Mouse (Mus musculus) olfactory bulb, adult 2 months (tissue): Measurements from ENCODE around the gene Cd44. TPM values are rescaled to one million over a fixed set of nuclear protein-coding genes. Genes with fewer than 3 reads are reported as not detected.

Experiments used
- H3K27ac ChIP-seq: fragments of 200-500 bp; 2 replicates; pipeline ENCODE4 v1.5.1; 2012; ENCODE audit warnings: low read depth, low read length; ENCODE audit not compliant: insufficient read depth
- H3K4me1 ChIP-seq: fragments of 200-500 bp; 2 replicates; pipeline ENCODE4 v1.6.1; 2012; ENCODE audit warnings: low read length; ENCODE audit not compliant: control insufficient read depth, insufficient read depth
- H3K4me3 ChIP-seq: fragments of 200-500 bp; 2 replicates; pipeline ENCODE4 v1.5.1; 2012; ENCODE audit warnings: mild to moderate bottlenecking, low read depth, low read length, moderate library complexity; ENCODE audit not compliant: insufficient read depth
- CTCF ChIP-seq: fragments of 200-500 bp; IDR thresholded peaks from 2 replicates; pipeline ENCODE4 v1.5.1; 2012; ENCODE audit warnings: low read depth, mild to moderate bottlenecking, low read length, moderate library complexity; ENCODE audit not compliant: insufficient read depth
- POLR2A ChIP-seq: fragments of 200-500 bp; IDR thresholded peaks from 2 replicates; pipeline ENCODE4 v1.6.1; 2012; ENCODE audit warnings: mild to moderate bottlenecking, low read depth, low read length, moderate library complexity; ENCODE audit not compliant: insufficient read depth
- WGBS: fragments of 180-500 bp; shearing (Covaris S2); methylation state at CpG from one replicate; pipeline ENCODE4 v1.1.7; 2018; 5-methylcytosine and 5-hydroxymethylcytosine counted together
- polyA plus RNA-seq: library from polyadenylated mRNA; stranded (reverse); fragments of >200 nt; gene quantifications from 2 replicates; pipeline ENCODE4 v1.2.4, GENCODE M21; 2012; ENCODE audit warnings: low replicate concordance; ENCODE audit not compliant: missing spikeins, insufficient read depth, insufficient read length

The Cd44 gene
- polyA plus RNA-seq, 1 experiment: not detected

DNA sequence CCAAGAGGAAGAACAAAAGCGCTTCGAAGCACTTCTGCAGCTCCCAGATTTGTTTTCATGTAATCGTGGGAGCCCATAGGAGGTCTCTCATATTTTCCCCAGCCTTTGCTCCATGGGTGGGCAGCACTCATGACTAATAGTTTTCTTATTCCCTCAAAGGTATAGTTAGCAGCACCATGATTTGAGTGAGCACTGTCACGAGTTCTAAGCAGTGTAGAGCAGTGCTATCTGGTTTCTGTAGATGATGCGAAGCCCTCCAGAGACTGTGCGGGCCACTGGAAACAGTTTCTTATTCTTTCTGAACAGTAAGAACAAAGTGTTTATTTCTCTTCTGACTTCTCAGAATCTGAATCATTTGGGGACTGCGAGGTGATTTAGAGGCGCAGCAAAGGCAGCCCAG, 80.7 kb downstream of the Cd44 start:
- H3K4me1 ChIP-seq: peaks cover 3% of the 10 kb centered on the region
- no peak overlapping the region for H3K4me3 ChIP-seq
- 83% methylated on average over 8 of the region's 8 CpGs for WGBS
- TF ChIP-seq POLR2A: no peak
- no peak for TF ChIP-seq CTCF
- no peak overlapping the region for H3K27ac ChIP-seq

DNA sequence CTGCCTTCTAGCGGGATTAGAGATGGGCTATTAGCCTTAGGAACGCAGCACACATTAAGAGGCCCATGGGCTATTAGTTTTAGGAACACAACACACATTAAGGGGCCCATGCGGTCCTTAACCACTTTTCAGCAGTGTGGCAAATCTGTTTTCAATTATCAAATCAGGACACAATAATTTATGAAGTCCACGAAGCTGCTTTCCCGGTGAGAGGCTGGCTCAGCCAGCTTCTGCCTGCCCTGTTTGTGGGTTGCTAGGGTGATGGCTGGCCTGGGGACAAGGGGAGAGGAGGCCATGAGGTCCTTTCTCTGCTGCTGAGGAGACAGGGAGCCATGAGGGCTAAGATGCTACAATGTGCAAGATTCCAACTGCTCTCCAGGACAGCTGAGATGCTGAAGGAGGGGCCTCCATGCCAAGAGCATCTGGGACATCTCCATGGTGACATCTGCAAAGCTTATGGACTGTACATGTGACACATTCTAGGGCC, 81.2 kb downstream of the Cd44 start:
- 68% methylated on average over 5 of the region's 5 CpGs for WGBS

DNA sequence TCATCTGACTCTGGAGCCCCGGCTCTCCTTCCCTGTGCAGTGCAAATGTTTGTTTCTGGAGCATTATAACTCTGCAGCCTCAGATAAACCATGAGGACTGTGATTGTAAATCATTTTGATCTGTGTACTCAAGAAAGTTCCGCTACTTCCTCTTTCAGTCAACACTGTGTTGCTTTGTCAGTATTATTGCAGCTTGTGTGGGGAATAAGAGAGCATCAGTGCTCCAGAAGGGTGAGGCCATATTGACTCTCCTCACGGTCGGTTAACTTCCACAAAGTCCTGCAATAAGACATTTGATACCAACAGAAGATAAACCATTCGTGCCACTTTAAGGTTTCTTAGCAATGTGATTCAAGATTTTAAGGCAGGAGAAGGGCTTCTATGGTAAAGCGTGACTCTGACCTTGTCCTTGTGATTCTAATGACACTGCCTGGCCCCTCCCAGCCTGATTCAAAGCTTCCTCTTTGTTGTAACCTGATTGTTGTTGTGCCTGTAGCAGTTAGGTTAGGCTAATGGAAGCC, 86.1 kb downstream of the Cd44 start:
- 93% methylated on average over 6 of the region's 6 CpGs for WGBS
- TF ChIP-seq POLR2A: no peak
- TF ChIP-seq CTCF: no peak
- Histone ChIP-seq H3K4me3 (no peak overlapping the region), H3K4me1 (peaks cover 2% of the 10 kb centered on the region), H3K27ac (no peak overlapping the region)

More for the DNA sequence above, 81.2 kb downstream of the Cd44 start:
- TF ChIP-seq CTCF: no peak
- TF ChIP-seq POLR2A: no peak
- Histone ChIP-seq H3K4me3 (no peak overlapping the region), H3K27ac (no peak overlapping the region), H3K4me1 (peaks cover 3% of the 10 kb centered on the region)

DNA sequence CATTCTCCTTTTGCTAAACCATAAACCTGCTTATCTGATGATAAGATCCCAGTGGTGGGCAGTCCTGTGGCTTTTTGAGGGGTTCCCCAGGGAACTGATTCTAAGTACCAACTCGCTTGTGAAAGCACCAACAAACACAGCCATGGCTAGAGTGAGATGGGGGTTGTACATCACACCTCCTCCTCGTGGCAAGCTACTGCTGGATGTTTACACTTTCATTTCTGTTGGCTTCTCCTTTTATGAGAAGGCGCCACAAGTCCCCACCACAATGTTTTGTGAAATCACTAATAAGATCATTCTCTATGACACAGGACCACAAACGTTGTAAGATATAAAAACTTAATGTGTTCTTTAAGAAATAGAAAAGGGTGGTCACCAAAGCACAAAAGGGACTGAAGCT, 88.7 kb downstream of the Cd44 start:
- Histone ChIP-seq H3K4me1 (no peaks in the 10 kb centered on the region), H3K27ac (no peak overlapping the region), H3K4me3 (no peak overlapping the region)
- 76% methylated on average over 4 of the region's 4 CpGs for WGBS
- TF ChIP-seq CTCF (no peak), POLR2A (no peak)

DNA sequence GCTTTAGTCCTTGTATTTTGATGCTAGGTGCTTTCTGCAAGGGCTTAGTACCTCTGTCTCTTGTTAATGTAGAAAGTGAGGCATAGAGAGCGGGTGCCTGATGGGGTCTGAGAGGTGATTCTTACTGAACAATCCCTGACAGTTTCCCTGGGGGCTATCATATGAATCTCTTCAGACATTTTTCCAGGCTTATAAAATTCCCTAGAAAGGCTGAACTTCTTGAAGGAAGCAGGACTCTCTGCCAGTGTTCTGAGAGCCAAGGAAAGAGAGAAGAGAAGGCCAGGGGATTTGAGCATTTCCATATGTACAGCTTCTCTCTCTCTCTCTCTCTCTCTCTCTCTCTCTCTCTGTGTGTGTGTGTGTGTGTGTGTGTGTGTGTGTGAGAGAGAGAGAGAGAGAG, 92.0 kb downstream of the Cd44 start:
- 100% methylated on average over 1 of the region's 1 CpGs for WGBS
- Histone ChIP-seq H3K4me1 (no peaks in the 10 kb centered on the region), H3K27ac (no peak overlapping the region), H3K4me3 (no peak overlapping the region)
- TF ChIP-seq POLR2A: no peak
- TF ChIP-seq CTCF: no peak

DNA sequence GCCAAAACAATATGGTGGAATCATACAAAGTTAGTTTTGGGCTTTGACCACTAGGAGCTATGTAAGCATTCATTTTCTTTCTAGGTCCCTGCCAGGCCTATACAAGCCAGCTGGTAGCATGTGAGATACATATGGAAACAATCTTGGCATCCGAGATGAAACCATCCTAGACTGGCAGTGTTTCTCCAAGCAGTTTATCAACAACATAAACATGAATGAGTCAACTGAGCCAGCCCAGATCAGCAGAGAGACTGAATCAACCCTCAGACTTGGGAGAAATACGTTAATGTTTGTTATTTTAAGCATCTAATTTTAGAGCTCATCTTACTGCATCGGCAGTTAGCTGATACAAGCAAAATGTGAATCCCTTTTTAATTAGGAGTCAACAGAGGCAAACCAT, 93.8 kb downstream of the Cd44 start:
- TF ChIP-seq CTCF (no peak), POLR2A (no peak)
- WGBS: 32% methylated on average over 3 of the region's 3 CpGs
- Histone ChIP-seq H3K4me3 (no peak overlapping the region), H3K4me1 (no peaks in the 10 kb centered on the region), H3K27ac (no peak overlapping the region)

DNA sequence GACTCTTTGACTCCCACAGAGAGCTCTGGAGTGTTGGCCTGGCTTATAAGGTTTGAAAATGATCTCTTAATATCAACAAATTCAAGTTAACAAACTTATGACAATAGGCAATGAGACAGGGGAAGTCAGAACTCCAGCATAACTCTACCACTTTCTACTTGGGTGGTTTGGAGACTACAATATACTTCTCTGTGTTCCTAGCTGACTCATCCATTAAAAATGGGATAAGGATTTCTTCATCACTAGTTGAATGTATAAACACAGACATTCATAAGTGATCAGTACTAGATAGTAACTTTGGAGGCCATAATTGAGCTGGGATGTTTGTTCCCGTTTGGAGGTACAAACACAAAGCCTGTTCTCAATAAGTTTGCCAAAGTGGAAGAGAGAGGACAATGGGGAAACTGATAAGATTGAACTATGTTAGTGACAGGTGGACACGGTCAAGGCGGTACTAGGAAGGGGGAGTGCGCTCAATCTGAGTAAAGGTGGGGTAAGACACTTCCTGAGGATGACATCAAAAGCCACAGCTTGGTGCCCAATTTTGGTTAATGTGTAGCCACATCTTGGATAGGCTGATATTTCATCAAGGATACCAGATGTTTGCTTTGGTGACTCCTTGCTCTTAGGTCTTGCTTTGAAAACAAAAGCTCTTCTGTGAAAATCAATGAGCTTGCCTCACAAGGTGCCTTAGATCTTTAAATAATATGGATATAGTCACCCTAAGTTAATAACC, 95.5 kb downstream of the Cd44 start:
- 96% methylated on average over 4 of the region's 4 CpGs for WGBS
- no peak for TF ChIP-seq CTCF
- no peak for TF ChIP-seq POLR2A
- no peaks in the 10 kb centered on the region for H3K4me1 ChIP-seq
- no peak overlapping the region for H3K4me3 ChIP-seq
- H3K27ac ChIP-seq: no peak overlapping the region

DNA sequence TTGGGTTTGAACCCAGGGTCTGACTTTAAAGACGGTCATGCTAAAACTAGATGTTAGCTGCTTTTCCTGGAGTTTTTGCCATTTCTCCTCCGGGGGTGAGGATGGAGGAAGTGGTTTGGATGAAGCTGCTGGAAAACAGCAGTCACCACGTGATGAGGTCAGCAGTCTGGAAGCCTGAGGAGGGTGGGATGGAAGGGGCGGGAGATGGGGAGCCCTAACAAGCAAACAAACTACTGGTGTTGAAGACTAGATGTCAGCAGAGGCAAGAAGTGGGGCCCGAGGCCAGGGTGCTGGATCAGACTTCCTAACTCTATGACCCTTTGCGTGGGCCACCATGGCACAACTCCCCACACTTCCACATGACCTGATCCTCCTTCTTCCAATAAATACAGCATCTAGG, 96.2 kb downstream of the Cd44 start:
- no peak overlapping the region for H3K27ac ChIP-seq
- 87% methylated on average over 6 of the region's 6 CpGs for WGBS
- no peak for TF ChIP-seq POLR2A
- no peak for TF ChIP-seq CTCF
- no peaks in the 10 kb centered on the region for H3K4me1 ChIP-seq
- H3K4me3 ChIP-seq: no peak overlapping the region

DNA sequence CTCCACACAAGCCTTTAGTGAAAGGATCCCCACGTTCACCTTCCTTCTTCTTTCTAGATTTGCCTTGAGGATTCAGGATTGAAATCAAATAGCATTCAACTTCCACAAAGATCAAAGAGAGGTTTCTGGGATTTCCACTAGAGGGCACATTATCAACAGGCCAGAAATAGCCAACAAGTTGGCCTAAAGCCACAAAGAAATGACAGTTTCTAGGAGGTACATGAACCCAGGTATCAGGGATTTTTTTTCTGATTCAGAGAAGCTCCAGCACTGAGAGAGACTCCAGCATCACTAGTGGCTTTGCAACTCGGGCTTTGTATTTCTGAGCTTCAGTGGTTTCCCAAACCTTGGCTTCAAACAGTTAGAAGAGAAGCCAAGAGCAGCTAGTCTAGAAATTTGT, 97.4 kb downstream of the Cd44 start:
- H3K4me1 ChIP-seq: no peaks in the 10 kb centered on the region
- no peak overlapping the region for H3K4me3 ChIP-seq
- TF ChIP-seq POLR2A: no peak
- TF ChIP-seq CTCF: no peak
- WGBS: 35% methylated on average over 2 of the region's 2 CpGs
- H3K27ac ChIP-seq: no peak overlapping the region
